8 mouse cellular contexts compared by ENCODE assay signal in genomic region chr13:64311266-64311665, GRCm38 (mm10). TPM values are rescaled to one million over a fixed set of nuclear protein-coding genes. Genes with fewer than 3 reads are reported as not detected.
DNase-seq lines count a peak whose midpoint lies in the region; ATAC-seq and TF ChIP-seq lines count a peak whose summit lies in the region.

No protein-coding gene starts in this region.

- peak overlapping the region; percentile 91 for H3K4me3 ChIP-seq in cerebellum, adult 2 months (replicated peaks; ENCODE audit: insufficient read depth, low read depth, low read length)
- H3K4me3 ChIP-seq in megakaryocyte, embryonic 14.5 days (replicated peaks) = peak overlapping the region; percentile 95
- peak overlapping the region; percentile 60 for H3K4me3 ChIP-seq in liver, postnatal 0 days (ENCODE audit: low read depth, low read length)
- H3K4me3 ChIP-seq in stomach, postnatal 0 days (ENCODE audit: low read depth, low read length) = peak overlapping the region; percentile 83

- H3K9me3 ChIP-seq in megakaryocyte, embryonic 14.5 days = no peaks in the 10 kb centered on the region
- H3K9me3 ChIP-seq in liver, postnatal 0 days (ENCODE audit: low read length) = no peaks in the 10 kb centered on the region
- no peaks in the 10 kb centered on the region for H3K9me3 ChIP-seq in stomach, postnatal 0 days (ENCODE audit: control insufficient read depth, low read length)

- H3K4me1 ChIP-seq in cerebellum, adult 2 months (ENCODE audit: control insufficient read depth, insufficient read depth, low read length) = peaks cover 17% of the 10 kb centered on the region
- peaks cover 50% of the 10 kb centered on the region for H3K4me1 ChIP-seq in megakaryocyte, embryonic 14.5 days
- H3K4me1 ChIP-seq in liver, postnatal 0 days (ENCODE audit: insufficient read depth) = peaks cover 19% of the 10 kb centered on the region
- peaks cover 2% of the 10 kb centered on the region; the same call in 1 of the 2 replicates for H3K4me1 ChIP-seq in stomach, postnatal 0 days (replicated peaks; ENCODE audit: control insufficient read depth, insufficient read depth)

- WGBS in cerebellum, adult 2 months = 11% methylated on average over 1 of the region's 1 CpGs
- WGBS in liver, postnatal 0 days (ENCODE audit: insufficient replicate concordance) = 51% methylated on average over 1 of the region's 1 CpGs
- WGBS in stomach, postnatal 0 days = 20% methylated on average over 1 of the region's 1 CpGs

- DNase-seq in cerebellum, adult 2 months = no peak
- DNase-seq in cerebellum, postnatal 36 days = no peak
- no peak for DNase-seq in liver, postnatal 0 days
- no peak for DNase-seq in stomach, postnatal 0 days (ENCODE audit: low spot score)
- DNase-seq in urinary bladder, postnatal 25 days (ENCODE audit: low spot score) = no peak
- no peak for DNase-seq in cerebellum, adult 18-20 months

- H3K36me3 ChIP-seq in megakaryocyte, embryonic 14.5 days (replicated peaks; ENCODE audit: low read length) = peaks cover 20% of the 10 kb centered on the region
- H3K36me3 ChIP-seq in liver, postnatal 0 days (replicated peaks; ENCODE audit: insufficient read depth, low read length) = peaks cover 16% of the 10 kb centered on the region
- H3K36me3 ChIP-seq in stomach, postnatal 0 days (ENCODE audit: control insufficient read depth, insufficient read depth, low read length) = no peaks in the 10 kb centered on the region

- H3K27me3 ChIP-seq in cerebellum, adult 2 months (ENCODE audit: control insufficient read depth, insufficient read depth, low read length) = no peaks in the 10 kb centered on the region
- no peaks in the 10 kb centered on the region for H3K27me3 ChIP-seq in megakaryocyte, embryonic 14.5 days (replicated peaks)
- H3K27me3 ChIP-seq in liver, postnatal 0 days (ENCODE audit: insufficient read depth, low read length) = no peaks in the 10 kb centered on the region
- no peaks in the 10 kb centered on the region for H3K27me3 ChIP-seq in stomach, postnatal 0 days (ENCODE audit: control insufficient read depth, insufficient read depth, low read length)

- H3K27ac ChIP-seq in cerebellum, adult 2 months (ENCODE audit: insufficient read depth, low read length) = no peak overlapping the region
- H3K27ac ChIP-seq in liver, postnatal 0 days (ENCODE audit: low read depth) = peak overlapping the region; percentile 98
- H3K27ac ChIP-seq in stomach, postnatal 0 days (replicated peaks) = peak overlapping the region; percentile 98

- H3K4me2 ChIP-seq in liver, postnatal 0 days (ENCODE audit: low read depth, low read length) = peak overlapping the region; percentile 74
- H3K4me2 ChIP-seq in stomach, postnatal 0 days (replicated peaks; ENCODE audit: low read depth) = peak overlapping the region; percentile 74

- no peak for TF ChIP-seq EP300 in liver, postnatal 0 days (IDR thresholded peaks at IDR 0.05; ENCODE audit: low read depth)
- no peak for TF ChIP-seq EP300 in stomach, postnatal 0 days (optimal IDR thresholded peaks at IDR 0.05)

- no peak for TF ChIP-seq POLR2A in cerebellum, adult 2 months (IDR thresholded peaks at IDR 0.05; ENCODE audit: borderline replicate concordance, insufficient read depth, low read length)

- no peak for TF ChIP-seq CTCF in cerebellum, adult 2 months (IDR thresholded peaks at IDR 0.05; ENCODE audit: borderline replicate concordance, insufficient read depth, low read depth, low read length)
- no peak for TF ChIP-seq CTCF in liver, postnatal 0 days (IDR thresholded peaks at IDR 0.05; ENCODE audit: low read depth)
- TF ChIP-seq CTCF in stomach, postnatal 0 days (IDR thresholded peaks at IDR 0.05; ENCODE audit: low read depth) = no peak

- peak overlapping the region; percentile 89 for H3K9ac ChIP-seq in liver, postnatal 0 days (replicated peaks)
- no peak overlapping the region for H3K9ac ChIP-seq in stomach, postnatal 0 days (ENCODE audit: low read length)

- no peak for ATAC-seq in megakaryocyte, adult 5-6 weeks (ENCODE audit: poor library complexity, severe bottlenecking)
- no peak for ATAC-seq in liver, postnatal 0 days
- peak; percentile 30; the same call in 1 of the 2 replicates for ATAC-seq in stomach, postnatal 0 days (ENCODE audit: low FRiP score, low TSS enrichment)

RNA-seq across cellular contexts. Expression of gene Aaed1, which starts 1.2 kb away (rescaled TPM):
- 18.4 and 21.5 TPM in 2 replicates for polyA plus RNA-seq in cerebellum, adult 2 months (2012; rRNA removed)
- 0.85 and 1.3 TPM in 2 replicates for polyA plus RNA-seq in megakaryocyte, embryonic 14.5 days (2012; ENCODE audit: insufficient read depth, low replicate concordance)
- total RNA-seq in megakaryocyte, adult 5-6 weeks (2015) = 38.0 and 44.8 TPM in 2 replicates
- 63.4 and 67.7 TPM in 2 replicates for total RNA-seq in megakaryocyte, adult 5-6 weeks (2017)
- polyA plus RNA-seq in liver, postnatal 0 days (2015; fragmentation: Nextera tagmentation; extraction: Ambion mirVana) = 37.8 and 39.3 TPM in 2 replicates
- 47.2 and 47.9 TPM in 2 replicates for polyA plus RNA-seq in stomach, postnatal 0 days (2015; fragmentation: Nextera tagmentation; extraction: Ambion mirVana)

RNA-seq across cellular contexts. Expression of gene Cdc14b, which starts 36.2 kb away (rescaled TPM):
- 15.3 and 17.0 TPM in 2 replicates for polyA plus RNA-seq in cerebellum, adult 2 months (2012; rRNA removed)
- polyA plus RNA-seq in megakaryocyte, embryonic 14.5 days (2012; ENCODE audit: insufficient read depth, low replicate concordance) = 0.13 TPM in 1 of 2 replicates, not detected in the other
- total RNA-seq in megakaryocyte, adult 5-6 weeks (2015) = 5.0 and 5.1 TPM in 2 replicates
- total RNA-seq in megakaryocyte, adult 5-6 weeks (2017) = 3.7 and 5.1 TPM in 2 replicates
- 4.5 and 5.3 TPM in 2 replicates for polyA plus RNA-seq in liver, postnatal 0 days (2015; fragmentation: Nextera tagmentation; extraction: Ambion mirVana)
- 11.8 and 12.1 TPM in 2 replicates for polyA plus RNA-seq in stomach, postnatal 0 days (2015; fragmentation: Nextera tagmentation; extraction: Ambion mirVana)

RNA-seq across cellular contexts. Expression of gene Ctsl, which starts 59.4 kb away (rescaled TPM):
- polyA plus RNA-seq in cerebellum, adult 2 months (2012; rRNA removed) = 150 and 164 TPM in 2 replicates
- 15.0 TPM in 1 of 2 replicates, not detected in the other for polyA plus RNA-seq in megakaryocyte, embryonic 14.5 days (2012; ENCODE audit: insufficient read depth, low replicate concordance)
- total RNA-seq in megakaryocyte, adult 5-6 weeks (2015) = 44.5 and 56.8 TPM in 2 replicates
- 50.3 and 57.5 TPM in 2 replicates for total RNA-seq in megakaryocyte, adult 5-6 weeks (2017)
- 1,130 and 1,294 TPM in 2 replicates for polyA plus RNA-seq in liver, postnatal 0 days (2015; fragmentation: Nextera tagmentation; extraction: Ambion mirVana)
- polyA plus RNA-seq in stomach, postnatal 0 days (2015; fragmentation: Nextera tagmentation; extraction: Ambion mirVana) = 183 and 184 TPM in 2 replicates
